Mouse (Mus musculus): ENCODE measurements around the gene Dram1. TPM values are rescaled to one million over a fixed set of nuclear protein-coding genes. Genes with fewer than 3 reads are reported as not detected.
"Not testable (repeated sequence)": the region's sequence is repeated elsewhere in the genome, so short reads cannot be mapped to it uniquely, and the experiment has no call there.

Dram1 gene
- polyA plus RNA-seq, 1 experiment from 2014 or later: 1.0 TPM

- Histone ChIP-seq H3K9ac (no peak overlapping the region), H3K4me1 (peaks cover 23% of the 10 kb centered on the region), H3K9me3 (no peaks in the 10 kb centered on the region), H3K36me3 (no peaks in the 10 kb centered on the region), H3K27ac (no peak overlapping the region), H3K27me3 (no peaks in the 10 kb centered on the region), H3K4me3 (no peak overlapping the region), H3K4me2 (replicated peaks) (no peak overlapping the region)
- 66% methylated on average over 4 of the region's 4 CpGs for WGBS
- ATAC-seq (ENCODE audit: low FRiP score, low read depth): no peak
Measured at GRCm38 (mm10) chr10:88383479-88383878, 4.6 kb upstream of the Dram1 start.

- no peaks in the 10 kb centered on the region for H3K36me3 ChIP-seq
- H3K4me2 ChIP-seq (replicated peaks): no peak overlapping the region
- H3K4me3 ChIP-seq: no peak overlapping the region
- ATAC-seq (ENCODE audit: low FRiP score, low read depth): no peak
- no peak overlapping the region for H3K9ac ChIP-seq
- H3K4me1 ChIP-seq: peaks cover 23% of the 10 kb centered on the region
- no peak overlapping the region for H3K27ac ChIP-seq
- H3K27me3 ChIP-seq: no peaks in the 10 kb centered on the region
- 48% methylated on average over 6 of the region's 6 CpGs for WGBS
- no peaks in the 10 kb centered on the region for H3K9me3 ChIP-seq
Measured at GRCm38 (mm10) chr10:88382009-88382408, 3.1 kb upstream of the Dram1 start.

- Histone ChIP-seq H3K9ac (no peak overlapping the region), H3K4me2 (replicated peaks) (peak overlapping the region; percentile 81), H3K36me3 (no peaks in the 10 kb centered on the region), H3K4me3 (no peak overlapping the region), H3K27me3 (no peaks in the 10 kb centered on the region), H3K27ac (no peak overlapping the region), H3K4me1 (peaks cover 25% of the 10 kb centered on the region), H3K9me3 (no peaks in the 10 kb centered on the region)
- 76% methylated on average over 4 of the region's 4 CpGs for WGBS
- no peak for ATAC-seq (ENCODE audit: low FRiP score, low read depth)
Measured at GRCm38 (mm10) chr10:88381286-88381685, 2.4 kb upstream of the Dram1 start.

- H3K36me3 ChIP-seq: no peaks in the 10 kb centered on the region
- H3K27me3 ChIP-seq: no peaks in the 10 kb centered on the region
- peak overlapping the region; percentile 77 for H3K4me3 ChIP-seq
- H3K4me2 ChIP-seq (replicated peaks): peak overlapping the region; percentile 81
- peak overlapping the region; percentile 82; the same call in 1 of the 2 replicates for H3K9ac ChIP-seq
- no peaks in the 10 kb centered on the region for H3K9me3 ChIP-seq
- ATAC-seq (ENCODE audit: low FRiP score, low read depth): no peak
- H3K4me1 ChIP-seq: peaks cover 25% of the 10 kb centered on the region
- no peak overlapping the region for H3K27ac ChIP-seq
- WGBS: 35% methylated on average over 14 of the region's 14 CpGs
Measured at GRCm38 (mm10) chr10:88380430-88381060, 1.7 kb upstream of the Dram1 start.

- Histone ChIP-seq H3K9ac (peak overlapping the region; percentile 82), H3K27me3 (no peaks in the 10 kb centered on the region), H3K4me3 (peak overlapping the region; percentile 77), H3K9me3 (no peaks in the 10 kb centered on the region), H3K36me3 (no peaks in the 10 kb centered on the region), H3K27ac (no peak overlapping the region), H3K4me1 (peaks cover 25% of the 10 kb centered on the region), H3K4me2 (replicated peaks) (peak overlapping the region; percentile 81)
- no peak for ATAC-seq (ENCODE audit: low FRiP score, low read depth)
- WGBS: under 1% methylated on average over 11 of the region's 11 CpGs
Measured at GRCm38 (mm10) chr10:88380002-88380401, 1.1 kb upstream of the Dram1 start.

- H3K4me2 ChIP-seq (replicated peaks): no peak overlapping the region
- H3K27me3 ChIP-seq: no peaks in the 10 kb centered on the region
- H3K4me1 ChIP-seq: peaks cover 19% of the 10 kb centered on the region
- no peak overlapping the region for H3K27ac ChIP-seq
- H3K36me3 ChIP-seq: no peaks in the 10 kb centered on the region
- no peak overlapping the region for H3K9ac ChIP-seq
- no peak for ATAC-seq (ENCODE audit: low FRiP score, low read depth)
- H3K4me3 ChIP-seq: no peak overlapping the region
- 82% methylated on average over 4 of the region's 4 CpGs for WGBS
- no peaks in the 10 kb centered on the region for H3K9me3 ChIP-seq
Measured at GRCm38 (mm10) chr10:88377666-88378065, 1.2 kb downstream of the Dram1 start.

- no peak for ATAC-seq (ENCODE audit: low FRiP score, low read depth)
- Histone ChIP-seq H3K9me3 (no peaks in the 10 kb centered on the region), H3K36me3 (no peaks in the 10 kb centered on the region), H3K4me2 (replicated peaks) (no peak overlapping the region), H3K4me1 (peaks cover 19% of the 10 kb centered on the region), H3K27me3 (no peaks in the 10 kb centered on the region), H3K27ac (no peak overlapping the region), H3K4me3 (no peak overlapping the region), H3K9ac (no peak overlapping the region)
- 11% methylated on average over 11 of the region's 11 CpGs for WGBS
Measured at GRCm38 (mm10) chr10:88376770-88377169, 2.1 kb downstream of the Dram1 start.

- H3K4me1 ChIP-seq: peaks cover 6% of the 10 kb centered on the region
- no peaks in the 10 kb centered on the region for H3K36me3 ChIP-seq
- no peak overlapping the region for H3K9ac ChIP-seq
- H3K27me3 ChIP-seq: no peaks in the 10 kb centered on the region
- 41% methylated on average over 10 of the region's 10 CpGs for WGBS
- H3K4me3 ChIP-seq: no peak overlapping the region
- H3K4me2 ChIP-seq (replicated peaks): no peak overlapping the region
- no peaks in the 10 kb centered on the region for H3K9me3 ChIP-seq
- H3K27ac ChIP-seq: no peak overlapping the region
- no peak for ATAC-seq (ENCODE audit: low FRiP score, low read depth)
Measured at GRCm38 (mm10) chr10:88374984-88375383, 3.9 kb downstream of the Dram1 start.

GRCm38 (mm10) chr10:88372945-88373344 lies 5.9 kb downstream of the Dram1 start:
- WGBS: 75% methylated on average over 2 of the region's 2 CpGs
- H3K27ac ChIP-seq; H3K4me2 ChIP-seq (replicated peaks); H3K4me3 ChIP-seq; ATAC-seq (ENCODE audit: low FRiP score, low read depth); H3K9me3 ChIP-seq; H3K27me3 ChIP-seq; H3K9ac ChIP-seq; H3K36me3 ChIP-seq; H3K4me1 ChIP-seq: not testable (repeated sequence)

- Histone ChIP-seq H3K27ac (no peak overlapping the region), H3K9ac (no peak overlapping the region), H3K4me2 (replicated peaks) (no peak overlapping the region), H3K9me3 (no peaks in the 10 kb centered on the region), H3K4me3 (no peak overlapping the region), H3K36me3 (no peaks in the 10 kb centered on the region), H3K27me3 (no peaks in the 10 kb centered on the region), H3K4me1 (peaks cover 3% of the 10 kb centered on the region)
- 82% methylated on average over 4 of the region's 4 CpGs for WGBS
- no peak for ATAC-seq (ENCODE audit: low FRiP score, low read depth)
Measured at GRCm38 (mm10) chr10:88372436-88372835, 6.4 kb downstream of the Dram1 start.

GRCm38 (mm10) chr10:88371793-88372192 lies 7.1 kb downstream of the Dram1 start:
- Histone ChIP-seq H3K4me3 (no peak overlapping the region), H3K4me2 (replicated peaks) (no peak overlapping the region), H3K36me3 (no peaks in the 10 kb centered on the region), H3K4me1 (peaks cover 3% of the 10 kb centered on the region), H3K27me3 (no peaks in the 10 kb centered on the region), H3K9ac (no peak overlapping the region), H3K27ac (no peak overlapping the region), H3K9me3 (no peaks in the 10 kb centered on the region)
- no peak for ATAC-seq (ENCODE audit: low FRiP score, low read depth)
- 6% methylated on average over 2 of the region's 2 CpGs for WGBS

GRCm38 (mm10) chr10:88369233-88369632 lies 9.6 kb downstream of the Dram1 start:
- no peak for ATAC-seq (ENCODE audit: low FRiP score, low read depth)
- H3K27ac ChIP-seq: no peak overlapping the region
- 49% methylated on average over 4 of the region's 4 CpGs for WGBS
- H3K9me3 ChIP-seq: no peaks in the 10 kb centered on the region
- H3K4me2 ChIP-seq (replicated peaks): no peak overlapping the region
- no peaks in the 10 kb centered on the region for H3K4me1 ChIP-seq
- H3K27me3 ChIP-seq: no peaks in the 10 kb centered on the region
- H3K4me3 ChIP-seq: no peak overlapping the region
- no peaks in the 10 kb centered on the region for H3K36me3 ChIP-seq
- H3K9ac ChIP-seq: no peak overlapping the region

GRCm38 (mm10) chr10:88364221-88364620 lies 14.7 kb downstream of the Dram1 start:
- H3K4me1 ChIP-seq: no peaks in the 10 kb centered on the region
- H3K4me2 ChIP-seq (replicated peaks): no peak overlapping the region
- no peak overlapping the region for H3K4me3 ChIP-seq
- H3K36me3 ChIP-seq: no peaks in the 10 kb centered on the region
- H3K9ac ChIP-seq: no peak overlapping the region
- H3K9me3 ChIP-seq: no peaks in the 10 kb centered on the region
- no peak for ATAC-seq (ENCODE audit: low FRiP score, low read depth)
- H3K27ac ChIP-seq: no peak overlapping the region
- 88% methylated on average over 3 of the region's 3 CpGs for WGBS
- no peaks in the 10 kb centered on the region for H3K27me3 ChIP-seq

All from limb, embryonic 13.5 days (tissue).